Mouse (Mus musculus): ENCODE measurements at regions not wholly inside any gene's neighbourhood (a gene's known extent, or its start where the extent isn't known, plus 50 kb on each side); places are given as distances from the start of the nearest gene placed in this dataset.

GRCm38 (mm10) chr5:64600392-64600791 lies 202.8 kb upstream of the Klf3 start:
- no peak for TF ChIP-seq MYOD1 (IDR thresholded peaks at IDR 0.05; ENCODE audit: control insufficient read depth, insufficient read length, low read depth)
- TF ChIP-seq CTCF (IDR thresholded peaks at IDR 0.05; ENCODE audit: control insufficient read depth, insufficient read depth, insufficient read length) = no peak
- no peak for TF ChIP-seq MAX (IDR thresholded peaks at IDR 0.05)
